In the genomic region with DNA sequence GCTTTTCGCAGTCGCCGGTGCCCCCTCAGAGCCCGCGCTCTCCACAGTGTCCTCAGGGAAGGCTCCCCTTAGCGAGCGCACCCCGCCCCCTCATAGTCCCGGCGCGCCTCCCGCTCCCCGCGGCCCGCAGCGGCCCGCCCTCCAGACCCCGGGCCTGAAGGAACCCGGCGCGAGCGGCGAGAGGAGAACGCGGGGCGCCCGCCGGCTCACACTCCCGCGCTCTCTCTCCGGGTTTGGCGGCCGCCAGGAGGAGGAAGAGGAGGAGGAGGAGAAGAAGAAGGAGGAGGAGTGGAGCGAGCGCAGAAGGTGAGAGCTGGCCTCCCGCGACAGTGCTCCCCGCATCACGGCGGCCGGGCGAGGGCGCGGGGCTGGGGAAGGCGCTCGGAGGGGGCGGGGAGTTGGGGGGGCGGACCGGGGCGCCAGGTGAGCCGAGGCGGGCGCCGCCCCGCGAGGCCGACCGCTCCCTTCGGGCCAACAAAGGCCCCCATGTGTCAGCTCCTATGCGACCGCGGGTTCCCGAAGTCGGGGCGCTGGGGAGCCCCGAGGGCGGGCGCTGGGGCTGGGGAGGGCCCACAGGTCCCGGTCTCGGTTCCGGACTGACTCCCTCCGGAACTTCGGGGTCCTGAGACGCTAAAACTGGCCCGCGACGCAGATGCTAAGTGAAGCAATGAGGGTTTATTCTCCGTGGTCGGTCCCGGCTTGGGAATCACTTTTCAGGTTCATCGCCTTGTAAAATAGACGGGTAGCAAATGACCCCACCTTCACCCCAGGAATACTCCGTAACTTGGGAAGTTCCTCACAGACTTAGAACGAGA, we compare ENCODE assay signal across 8 mouse cellular contexts. TPM values are rescaled to one million over a fixed set of nuclear protein-coding genes. Genes with fewer than 3 reads are reported as not detected.
DNase-seq lines count a peak whose midpoint lies in the region; ATAC-seq and TF ChIP-seq lines count a peak whose summit lies in the region.

No protein-coding gene starts in this region.

- in situ Hi-C loops in Patski (cut with MboI; ENCODE audit: low pct_unique_long_range_greater_than_20kb) = no loop called here

- H3K4me2 ChIP-seq in forebrain, embryonic 14.5 days (ENCODE audit: low read length) = peak overlapping the region; percentile 77
- peak overlapping the region; percentile 92 for H3K4me2 ChIP-seq in limb, embryonic 12.5 days
- H3K4me2 ChIP-seq in midbrain, embryonic 15.5 days = peak overlapping the region; percentile 85

- H3K27me3 ChIP-seq in Patski = no peaks in the 10 kb centered on the region
- H3K27me3 ChIP-seq in forebrain, embryonic 14.5 days (replicated peaks; ENCODE audit: control insufficient read depth, insufficient read depth, low read length) = 0 out of 2 replicates have a peak, but pooled peaks cover 3% of the 10 kb centered on the region
- peaks cover 29% of the 10 kb centered on the region for H3K27me3 ChIP-seq in limb, embryonic 12.5 days
- H3K27me3 ChIP-seq in midbrain, embryonic 15.5 days (replicated peaks) = no peaks in the 10 kb centered on the region

- TF ChIP-seq CTCF in layer of hippocampus, adult 2 months (conservative IDR thresholded peaks at IDR 0.05) = no peak
- TF ChIP-seq CTCF in Patski (IDR thresholded peaks at IDR 0.05) = no peak

- WGBS in forebrain, embryonic 14.5 days = under 1% methylated on average over 56 of the region's 84 CpGs
- under 1% methylated on average over 84 of the region's 84 CpGs for WGBS in limb, embryonic 12.5 days
- under 1% methylated on average over 57 of the region's 84 CpGs for WGBS in midbrain, embryonic 15.5 days

- H3K4me3 ChIP-seq in layer of hippocampus, adult 2 months = peak overlapping the region; percentile 87
- peak overlapping the region; percentile 82 for H3K4me3 ChIP-seq in forebrain, embryonic 14.5 days (ENCODE audit: low read depth, low read length)
- H3K4me3 ChIP-seq in limb, embryonic 12.5 days (replicated peaks) = peak overlapping the region; percentile 83
- H3K4me3 ChIP-seq in midbrain, embryonic 15.5 days = peak overlapping the region; percentile 78

- peak overlapping the region; percentile 71 for H3K27ac ChIP-seq in layer of hippocampus, adult 2 months
- peak overlapping the region; percentile 49 for H3K27ac ChIP-seq in forebrain, embryonic 14.5 days (ENCODE audit: low read depth, low read length)
- no peak overlapping the region for H3K27ac ChIP-seq in limb, embryonic 12.5 days
- peak overlapping the region; percentile 88 for H3K27ac ChIP-seq in midbrain, embryonic 15.5 days

- CTCF ChIA-PET in Patski (lab: Charles Lee) = no interaction called here

- ATAC-seq in Patski = peak; percentile 49
- ATAC-seq in forebrain, embryonic 14.5 days = peak; percentile 89
- no peak; the same call in none of the 2 replicates for ATAC-seq in limb, embryonic 12.5 days (ENCODE audit: insufficient number of reproducible peaks, insufficient read depth, low FRiP score, low TSS enrichment, low read depth)
- ATAC-seq in midbrain, embryonic 15.5 days (replicated peaks) = peak; percentile 77

- no peaks in the 10 kb centered on the region for H3K9me3 ChIP-seq in forebrain, embryonic 14.5 days (replicated peaks; ENCODE audit: control insufficient read depth, low read length)
- H3K9me3 ChIP-seq in limb, embryonic 12.5 days = no peaks in the 10 kb centered on the region
- no peaks in the 10 kb centered on the region for H3K9me3 ChIP-seq in midbrain, embryonic 15.5 days

- H3K4me1 ChIP-seq in forebrain, embryonic 14.5 days (ENCODE audit: control insufficient read depth, insufficient read depth, low read length) = peaks cover 4% of the 10 kb centered on the region; the same call in 1 of the 2 replicates
- peaks cover 11% of the 10 kb centered on the region for H3K4me1 ChIP-seq in limb, embryonic 12.5 days (replicated peaks)
- peaks cover 19% of the 10 kb centered on the region for H3K4me1 ChIP-seq in midbrain, embryonic 15.5 days

- peak overlapping the region; percentile 87 for H3K9ac ChIP-seq in forebrain, embryonic 14.5 days (ENCODE audit: low read length)
- peak overlapping the region; percentile 81 for H3K9ac ChIP-seq in limb, embryonic 12.5 days (replicated peaks)
- H3K9ac ChIP-seq in midbrain, embryonic 15.5 days = peak overlapping the region; percentile 85

- POLR2A ChIA-PET in Patski (lab: Charles Lee) = no interaction called here

- DNase-seq in layer of hippocampus, adult 2 months (ENCODE audit: low spot score in 2 of 2) = peak in 1 of 2 experiments; percentile 29
- no peak for DNase-seq in layer of hippocampus, adult 9-10 months (ENCODE audit: low spot score)
- no peak for DNase-seq in Patski (ENCODE audit: low read depth, low spot score)
- DNase-seq in forebrain, embryonic 14.5 days (ENCODE audit: low spot score) = peak; percentile 55
- DNase-seq in urinary bladder, postnatal 25 days (ENCODE audit: low spot score) = peak; percentile 14
- no peak for DNase-seq in gastrocnemius, adult 8-10 months (ENCODE audit: low spot score in 2 of 2)

- no peaks in the 10 kb centered on the region for H3K36me3 ChIP-seq in forebrain, embryonic 14.5 days (ENCODE audit: control insufficient read depth, insufficient read depth, low read length)
- no peaks in the 10 kb centered on the region for H3K36me3 ChIP-seq in limb, embryonic 12.5 days
- no peaks in the 10 kb centered on the region for H3K36me3 ChIP-seq in midbrain, embryonic 15.5 days (replicated peaks)

RNA-seq across cellular contexts. Expression of a gene that starts 0.5 kb away (rescaled TPM):
- total RNA-seq in layer of hippocampus, adult 2 months (2021) = 100 to 1,000 TPM; 209 to 219 TPM
- 14.1 TPM for polyA plus RNA-seq in Patski (2021)
- 131 and 140 TPM in 2 replicates for polyA plus RNA-seq in forebrain, embryonic 14.5 days (2014; fragmentation: Nextera tagmentation; extraction: Ambion mirVana)
- 26.8 and 28.0 TPM in 2 replicates for polyA plus RNA-seq in limb, embryonic 12.5 days (2016; fragmentation: Nextera tagmentation; extraction: Ambion mirVana)
- polyA plus RNA-seq in midbrain, embryonic 15.5 days (2015; fragmentation: Nextera tagmentation; extraction: Ambion mirVana) = 147 and 156 TPM in 2 replicates
- total RNA-seq in gastrocnemius, adult 8-10 months (2022) = 10 to 100 TPM; 24.1 to 35.7 (median 29.4) TPM

RNA-seq across cellular contexts. Expression of a gene that starts 50.8 kb away (rescaled TPM):
- total RNA-seq in layer of hippocampus, adult 2 months (2021) = 10 to 100 TPM; 37.7 to 38.9 TPM
- 0.35 TPM for polyA plus RNA-seq in Patski (2021)
- 9.3 and 12.8 TPM in 2 replicates for polyA plus RNA-seq in forebrain, embryonic 14.5 days (2014; fragmentation: Nextera tagmentation; extraction: Ambion mirVana)
- polyA plus RNA-seq in limb, embryonic 12.5 days (2016; fragmentation: Nextera tagmentation; extraction: Ambion mirVana) = 2.5 and 2.8 TPM in 2 replicates
- 15.9 and 18.0 TPM in 2 replicates for polyA plus RNA-seq in midbrain, embryonic 15.5 days (2015; fragmentation: Nextera tagmentation; extraction: Ambion mirVana)
- 1 to 10 TPM in 1 of 4 experiments, under 1 TPM in 3; 0.58 to 1.1 (median 0.70) TPM for total RNA-seq in gastrocnemius, adult 8-10 months (2022)

Comparison
In these comparisons a context has a peak if more than half of its experiments do, and no peak if none do; other contexts are left out.
1. DNase-seq: peak in forebrain, embryonic 14.5 days (single experiment) and urinary bladder, postnatal 25 days (single experiment); none in layer of hippocampus, adult 9-10 months (single experiment), Patski (single experiment) and gastrocnemius, adult 8-10 months (0 of 2).
2. Peak in every context shown above with its lines, with median percentiles within 50 percentile points of each other: H3K4me3 ChIP-seq, H3K4me2 ChIP-seq and H3K9ac ChIP-seq.